Comparison of ENCODE assay signal across 18 mouse cellular contexts in genomic region chr9:74479273-74479672, GRCm38 (mm10).
DNase-seq lines count a peak whose midpoint lies in the region; ATAC-seq and TF ChIP-seq lines count a peak whose summit lies in the region.
"Had no signal": no experiment of that assay in that cellular context is flagged by ENCODE, and none has a peak within 500 bp of the region (broad histone marks: within the 10 kb centered on the region; RNA-seq: fewer than 3 reads in every experiment).

No protein-coding gene starts in this region.

- 80% methylated on average over 8 of the region's 8 CpGs for WGBS in midbrain, embryonic 11.5 days
- 69% methylated on average over 8 of the region's 8 CpGs for WGBS in midbrain, postnatal 0 days
- WGBS in hindbrain, embryonic 14.5 days, result 61% methylated on average over 8 of the region's 8 CpGs
- WGBS in midbrain, embryonic 15.5 days, result 59% methylated on average over 8 of the region's 8 CpGs
- WGBS in forebrain, embryonic 10.5 days, result 87% methylated on average over 8 of the region's 8 CpGs

- TF ChIP-seq CTCF in midbrain, postnatal 0 days (IDR thresholded peaks at IDR 0.05), result no peak

- H3K27ac ChIP-seq in midbrain, embryonic 11.5 days (ENCODE audit: low read depth, low read length), result no peak overlapping the region
- H3K27ac ChIP-seq in midbrain, postnatal 0 days (ENCODE audit: low read depth, low read length), result no peak overlapping the region
- H3K27ac ChIP-seq in hindbrain, embryonic 14.5 days, result peak overlapping the region; percentile 47
- peak overlapping the region; percentile 48; the same call in 1 of the 2 replicates for H3K27ac ChIP-seq in midbrain, embryonic 15.5 days
- no peak overlapping the region for H3K27ac ChIP-seq in forebrain, embryonic 10.5 days
- H3K27ac ChIP-seq: layer of hippocampus, adult 2 months; liver, embryonic 15.5 days had no signal

- peak; percentile 80 for ATAC-seq in midbrain, embryonic 11.5 days (ENCODE audit: low FRiP score)
- no peak for ATAC-seq in midbrain, postnatal 0 days (ENCODE audit: low FRiP score)
- peak; percentile 21; the same call in 1 of the 2 replicates for ATAC-seq in hindbrain, embryonic 14.5 days (ENCODE audit: low FRiP score)
- ATAC-seq in midbrain, embryonic 15.5 days (replicated peaks), result peak; percentile 45; the same call in 1 of the 2 replicates
- ATAC-seq: lung, postnatal 0 days had no signal

- DNase-seq in midbrain, embryonic 11.5 days (ENCODE audit: low spot score, missing footprints), result no peak
- DNase-seq in midbrain, postnatal 0 days (ENCODE audit: low spot score), result no peak
- DNase-seq in hindbrain, embryonic 14.5 days (ENCODE audit: low spot score), result no peak
- DNase-seq in right cerebral cortex, postnatal 14 days, result no peak
- DNase-seq in cerebellum, postnatal 4 days (ENCODE audit: low spot score in 2 of 2), result no peak
- DNase-seq in forebrain, embryonic 10.5 days (ENCODE audit: extremely low spot score, low spot score), result no peak
- DNase-seq: cerebellum, adult 9-11 months; heart, postnatal 10 days; kidney, adult 2 months; kidney, postnatal 10 days; layer of hippocampus, postnatal 36 days; right cerebral cortex, adult 18-20 months; thymus, postnatal 4 days had no signal

- no peaks in the 10 kb centered on the region for H3K9me3 ChIP-seq in midbrain, embryonic 11.5 days (ENCODE audit: control insufficient read depth, low read length)
- no peaks in the 10 kb centered on the region for H3K9me3 ChIP-seq in midbrain, postnatal 0 days (ENCODE audit: low read length)
- H3K9me3 ChIP-seq in hindbrain, embryonic 14.5 days (ENCODE audit: control insufficient read depth, low read length), result no peaks in the 10 kb centered on the region
- no peaks in the 10 kb centered on the region for H3K9me3 ChIP-seq in midbrain, embryonic 15.5 days
- H3K9me3 ChIP-seq in forebrain, embryonic 10.5 days, result no peaks in the 10 kb centered on the region
- H3K9me3 ChIP-seq: liver, embryonic 15.5 days had no signal

- no peaks in the 10 kb centered on the region for H3K27me3 ChIP-seq in midbrain, embryonic 11.5 days (ENCODE audit: control insufficient read depth, insufficient read depth, low read length)
- H3K27me3 ChIP-seq in midbrain, postnatal 0 days (ENCODE audit: insufficient read depth, low read length), result no peaks in the 10 kb centered on the region
- no peaks in the 10 kb centered on the region for H3K27me3 ChIP-seq in hindbrain, embryonic 14.5 days (ENCODE audit: control insufficient read depth, insufficient read depth, low read length)
- H3K27me3 ChIP-seq in midbrain, embryonic 15.5 days (replicated peaks), result no peaks in the 10 kb centered on the region
- no peaks in the 10 kb centered on the region for H3K27me3 ChIP-seq in forebrain, embryonic 10.5 days (ENCODE audit: poor library complexity, severe bottlenecking)
- H3K27me3 ChIP-seq: liver, embryonic 15.5 days had no signal

- H3K9ac ChIP-seq in midbrain, embryonic 11.5 days (ENCODE audit: low read length), result no peak overlapping the region
- no peak overlapping the region for H3K9ac ChIP-seq in midbrain, postnatal 0 days (replicated peaks; ENCODE audit: low read length, poor library complexity, severe bottlenecking)
- H3K9ac ChIP-seq in hindbrain, embryonic 14.5 days, result 0 out of 2 replicates have a peak overlapping the region, but pooled peaks have one; percentile 16
- no peak overlapping the region for H3K9ac ChIP-seq in midbrain, embryonic 15.5 days
- H3K9ac ChIP-seq: liver, embryonic 15.5 days had no signal

- H3K4me3 ChIP-seq in midbrain, embryonic 11.5 days (ENCODE audit: low read depth, low read length), result no peak overlapping the region
- H3K4me3 ChIP-seq in midbrain, postnatal 0 days (ENCODE audit: low read depth, low read length), result no peak overlapping the region
- H3K4me3 ChIP-seq in hindbrain, embryonic 14.5 days (replicated peaks; ENCODE audit: low read length), result no peak overlapping the region
- no peak overlapping the region for H3K4me3 ChIP-seq in midbrain, embryonic 15.5 days
- H3K4me3 ChIP-seq in forebrain, embryonic 10.5 days, result no peak overlapping the region
- H3K4me3 ChIP-seq: layer of hippocampus, adult 2 months; liver, embryonic 15.5 days had no signal

- H3K36me3 ChIP-seq in midbrain, embryonic 11.5 days (ENCODE audit: control insufficient read depth, insufficient read depth, low read length), result no peaks in the 10 kb centered on the region
- H3K36me3 ChIP-seq in midbrain, postnatal 0 days (ENCODE audit: insufficient read depth, low read length), result no peaks in the 10 kb centered on the region
- H3K36me3 ChIP-seq in hindbrain, embryonic 14.5 days (replicated peaks; ENCODE audit: control insufficient read depth, insufficient read depth), result no peaks in the 10 kb centered on the region
- no peaks in the 10 kb centered on the region for H3K36me3 ChIP-seq in midbrain, embryonic 15.5 days (replicated peaks)
- H3K36me3 ChIP-seq in forebrain, embryonic 10.5 days (replicated peaks), result no peaks in the 10 kb centered on the region
- H3K36me3 ChIP-seq: liver, embryonic 15.5 days had no signal

- H3K4me1 ChIP-seq in midbrain, embryonic 11.5 days (ENCODE audit: control insufficient read depth, insufficient read depth, low read length), result no peaks in the 10 kb centered on the region
- H3K4me1 ChIP-seq in midbrain, postnatal 0 days (ENCODE audit: insufficient read depth, low read length), result no peaks in the 10 kb centered on the region
- H3K4me1 ChIP-seq in hindbrain, embryonic 14.5 days (replicated peaks; ENCODE audit: control insufficient read depth, insufficient read depth, low read length), result 0 out of 2 replicates have a peak, but pooled peaks cover 5% of the 10 kb centered on the region
- no peaks in the 10 kb centered on the region for H3K4me1 ChIP-seq in midbrain, embryonic 15.5 days
- H3K4me1 ChIP-seq in forebrain, embryonic 10.5 days, result no peaks in the 10 kb centered on the region
- H3K4me1 ChIP-seq: liver, embryonic 15.5 days had no signal

- no peak overlapping the region for H3K4me2 ChIP-seq in midbrain, embryonic 11.5 days
- no peak overlapping the region for H3K4me2 ChIP-seq in midbrain, postnatal 0 days (ENCODE audit: low read depth, low read length, poor library complexity, severe bottlenecking)
- H3K4me2 ChIP-seq in hindbrain, embryonic 14.5 days (replicated peaks), result 0 out of 2 replicates have a peak overlapping the region, but pooled peaks have one; percentile 10
- H3K4me2 ChIP-seq in midbrain, embryonic 15.5 days, result 0 out of 2 replicates have a peak overlapping the region, but pooled peaks have one; percentile 5
- H3K4me2 ChIP-seq: heart, embryonic 11.5 days; liver, embryonic 15.5 days had no signal

Comparison
In these comparisons a context has a peak if more than half of its experiments do, and no peak if none do; other contexts are left out.
1. H3K27ac ChIP-seq: peak in hindbrain, embryonic 14.5 days (single experiment) and midbrain, embryonic 15.5 days (single experiment); none in midbrain, embryonic 11.5 days (single experiment), midbrain, postnatal 0 days (single experiment) and forebrain, embryonic 10.5 days (single experiment).
2. H3K4me2 ChIP-seq: peak in hindbrain, embryonic 14.5 days (single experiment) and midbrain, embryonic 15.5 days (single experiment); none in midbrain, embryonic 11.5 days (single experiment) and midbrain, postnatal 0 days (single experiment).